Mouse (Mus musculus) monocyte, adult 2 months (primary cell): ENCODE data around the gene Gm3776.
"Not testable (repeated sequence)": the region's sequence is repeated elsewhere in the genome, so short reads cannot be mapped to it uniquely, and the experiment has no call there.

ENCODE experiments used
- DNase-seq, 2 experiments: peaks; one replicate each; pipeline ENCODE4 v3.0.0; 2022; ENCODE audit warnings: low spot score in 2 of 2, low read depth in 1 of 2

The Gm3776 gene

GRCm38 (mm10) chr9:78256914-78257313 lies at the start of gene Gm3776:
TSS of gene Gm3776 (plus strand) at chr9:78257129.
- DNase-seq, result not testable (repeated sequence)

- DNase-seq, result no peak
Measured at GRCm38 (mm10) chr9:78208956-78209355, 48.0 kb upstream of the Gm3776 start.

GRCm38 (mm10) chr9:78210079-78210478 lies 46.9 kb upstream of the Gm3776 start:
- DNase-seq, result no peak

GRCm38 (mm10) chr9:78210821-78211220 lies 46.1 kb upstream of the Gm3776 start:
- no peak for DNase-seq

GRCm38 (mm10) chr9:78211521-78211920 lies 45.4 kb upstream of the Gm3776 start:
- no peak for DNase-seq

GRCm38 (mm10) chr9:78212341-78213049 lies 44.4 kb upstream of the Gm3776 start:
- DNase-seq, result no peak

- no peak for DNase-seq
Measured at GRCm38 (mm10) chr9:78217074-78217473, 39.9 kb upstream of the Gm3776 start.

GRCm38 (mm10) chr9:78222616-78223015 lies 34.3 kb upstream of the Gm3776 start:
- DNase-seq, result no peak

- no peak for DNase-seq
Measured at GRCm38 (mm10) chr9:78223221-78223902, 33.6 kb upstream of the Gm3776 start.

GRCm38 (mm10) chr9:78224418-78224817 lies 32.5 kb upstream of the Gm3776 start:
- no peak for DNase-seq

- DNase-seq, result no peak
Measured at GRCm38 (mm10) chr9:78225304-78225703, 31.6 kb upstream of the Gm3776 start.

- DNase-seq, result no peak
Measured at GRCm38 (mm10) chr9:78228122-78228521, 28.8 kb upstream of the Gm3776 start.

GRCm38 (mm10) chr9:78229658-78230057 lies 27.3 kb upstream of the Gm3776 start:
- not testable (repeated sequence) for DNase-seq

- DNase-seq, result not testable (repeated sequence)
Measured at GRCm38 (mm10) chr9:78230461-78230860, 26.5 kb upstream of the Gm3776 start, which contains the start of gene Gsta1. TSS of gene Gsta1 (plus strand) at chr9:78230656.

GRCm38 (mm10) chr9:78233121-78233695 lies 23.7 kb upstream of the Gm3776 start:
- DNase-seq, result not testable (repeated sequence)

- not testable (repeated sequence) for DNase-seq
Measured at GRCm38 (mm10) chr9:78255683-78256470, 1.1 kb upstream of the Gm3776 start.

- DNase-seq, result peak in 1 of 2 experiments; percentile 2
Measured at GRCm38 (mm10) chr9:78259688-78260087, 2.8 kb downstream of the Gm3776 start.

GRCm38 (mm10) chr9:78270945-78271344 lies 14.0 kb downstream of the Gm3776 start:
- DNase-seq, result not testable (repeated sequence)

- DNase-seq, result not testable (repeated sequence)
Measured at GRCm38 (mm10) chr9:78282002-78282711, 25.2 kb downstream of the Gm3776 start.

- not testable (repeated sequence) for DNase-seq
Measured at GRCm38 (mm10) chr9:78289063-78289462, 32.1 kb downstream of the Gm3776 start.

- not testable (repeated sequence) for DNase-seq
Measured at GRCm38 (mm10) chr9:78289723-78290122, 32.8 kb downstream of the Gm3776 start, which contains the start of gene Gm10639. TSS of gene Gm10639 (plus strand) at chr9:78289923.
